Mouse (Mus musculus): ENCODE data around the gene Plcb1. TPM values are rescaled to one million over a fixed set of nuclear protein-coding genes. Genes with fewer than 3 reads are reported as not detected.

Gene Plcb1
- total RNA-seq, 2 experiments from 2014 or later = 152 to 156 TPM

DNA sequence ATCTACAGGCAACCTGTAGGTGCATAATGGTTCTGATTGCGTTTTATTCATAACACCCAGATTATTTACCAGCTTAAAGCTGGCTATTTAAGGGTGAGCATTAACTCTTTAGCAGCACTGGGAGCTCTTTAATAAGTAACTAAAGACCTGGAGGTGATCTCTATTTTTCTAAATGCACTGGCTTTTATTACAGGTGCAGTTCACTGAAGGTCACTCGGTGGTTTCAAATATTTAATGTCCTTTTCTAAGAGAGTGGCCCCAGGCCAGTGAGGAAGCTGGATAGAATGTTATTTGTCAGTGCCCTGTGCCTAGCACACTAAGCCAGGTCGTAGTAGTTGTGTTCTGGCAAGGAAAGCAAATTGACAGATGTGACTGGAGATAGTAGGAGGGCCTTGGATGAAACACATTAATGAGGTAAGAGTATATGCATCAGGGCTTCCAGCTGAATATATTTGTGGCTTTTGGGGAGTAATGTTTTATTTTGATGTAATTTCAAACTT, 59.4 kb downstream of the Plcb1 start:
- H3K4me3 ChIP-seq = no peak overlapping the region
- no peak for DNase-seq (ENCODE audit: low spot score in 2 of 2)
- TF ChIP-seq CTCF (conservative IDR thresholded peaks at IDR 0.05) = no peak
- peak overlapping the region; percentile 54 for H3K27ac ChIP-seq

DNA sequence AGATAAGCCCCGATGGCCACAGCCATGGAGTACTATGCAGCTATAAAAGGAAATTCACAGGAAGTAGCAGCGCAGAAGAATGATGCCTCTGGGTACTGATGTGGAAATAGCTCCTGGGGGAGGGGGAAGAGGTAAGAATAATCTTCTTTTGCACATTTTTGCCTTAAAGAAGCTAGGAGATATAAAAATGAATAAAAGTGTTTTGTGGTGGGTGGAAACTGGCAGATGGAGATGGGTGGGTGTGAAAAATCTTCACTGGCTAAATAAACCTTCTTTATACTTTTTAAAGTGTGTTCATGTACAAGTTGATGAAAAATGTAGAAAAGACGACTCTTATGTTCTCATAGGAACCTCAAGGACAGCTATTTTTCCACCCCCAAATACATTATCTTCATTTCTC, 60.7 kb downstream of the Plcb1 start:
- H3K4me3 ChIP-seq = no peak overlapping the region
- peak overlapping the region; percentile 54 for H3K27ac ChIP-seq
- peak; percentile 37 to 45 for DNase-seq (ENCODE audit: low spot score in 2 of 2)
- TF ChIP-seq CTCF (conservative IDR thresholded peaks at IDR 0.05) = no peak

DNA sequence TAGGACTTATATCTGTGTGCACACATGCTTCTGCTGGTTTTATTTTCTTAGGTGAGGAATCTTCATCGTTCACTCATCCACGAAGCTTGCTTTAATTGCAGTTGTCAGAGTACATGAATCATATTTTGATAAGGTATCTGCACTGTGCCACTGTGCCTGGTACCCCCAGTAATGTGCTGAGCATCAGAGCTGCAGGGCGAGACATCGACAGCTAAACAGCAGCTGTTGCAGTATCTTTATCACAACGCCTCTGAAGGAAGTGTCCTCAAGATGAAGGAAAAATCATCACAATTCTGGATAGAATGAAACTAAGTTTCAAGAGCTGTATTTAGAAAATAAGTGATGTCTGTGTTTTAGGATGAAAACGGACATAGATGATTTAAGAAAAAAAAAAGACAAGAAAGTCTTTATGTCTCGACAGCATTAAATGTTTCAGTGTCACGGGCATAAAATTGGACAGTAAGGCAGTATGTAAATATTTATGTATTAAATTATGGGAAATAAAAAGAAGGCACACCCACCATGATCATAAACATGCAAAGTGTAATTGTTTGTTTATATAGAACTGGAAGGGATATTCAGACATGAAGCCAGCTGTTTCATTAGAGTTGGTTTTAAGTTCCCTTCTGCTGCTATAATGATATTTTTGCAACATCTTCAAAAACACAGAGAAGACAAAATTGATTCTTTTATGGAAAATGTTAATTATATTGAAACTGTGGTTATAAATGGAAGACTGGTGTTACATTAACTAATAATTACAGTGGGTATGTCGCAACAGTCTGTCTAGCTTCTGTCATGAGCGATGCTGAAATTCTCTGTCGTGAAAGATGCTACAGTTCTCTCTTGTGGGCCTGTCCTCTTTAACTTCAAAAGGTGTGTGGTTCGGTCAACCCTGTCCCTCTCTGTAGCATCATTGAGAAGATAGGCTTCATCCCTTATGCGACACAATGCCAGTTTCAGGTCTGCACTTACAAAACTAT, 65.6 kb downstream of the Plcb1 start:
- peak overlapping the region; percentile 28 for H3K27ac ChIP-seq
- no peak overlapping the region for H3K4me3 ChIP-seq
- DNase-seq (ENCODE audit: low spot score in 2 of 2) = no peak
- TF ChIP-seq CTCF (conservative IDR thresholded peaks at IDR 0.05) = no peak

DNA sequence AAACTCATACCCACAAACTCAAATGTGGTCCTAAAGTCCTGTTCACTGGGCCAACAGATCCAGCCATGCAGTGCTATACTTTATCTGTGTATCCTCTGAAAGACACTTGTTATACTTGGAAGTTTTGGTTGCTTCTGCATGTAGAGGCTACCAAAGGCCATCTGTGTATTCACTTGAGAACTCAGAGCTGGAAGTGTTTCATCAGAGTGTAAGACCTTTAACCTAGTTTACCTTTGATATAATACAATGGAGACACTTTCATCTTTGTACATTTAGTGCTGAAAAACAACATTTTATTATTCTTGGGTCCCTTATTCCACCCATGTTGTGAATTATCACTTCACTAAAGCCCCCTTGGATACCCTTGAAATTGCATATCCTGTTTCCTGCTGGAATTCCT, 70.4 kb downstream of the Plcb1 start:
- peak overlapping the region; percentile 29 for H3K27ac ChIP-seq
- H3K4me3 ChIP-seq = no peak overlapping the region
- DNase-seq (ENCODE audit: low spot score in 2 of 2) = no peak
- TF ChIP-seq CTCF (conservative IDR thresholded peaks at IDR 0.05) = no peak

DNA sequence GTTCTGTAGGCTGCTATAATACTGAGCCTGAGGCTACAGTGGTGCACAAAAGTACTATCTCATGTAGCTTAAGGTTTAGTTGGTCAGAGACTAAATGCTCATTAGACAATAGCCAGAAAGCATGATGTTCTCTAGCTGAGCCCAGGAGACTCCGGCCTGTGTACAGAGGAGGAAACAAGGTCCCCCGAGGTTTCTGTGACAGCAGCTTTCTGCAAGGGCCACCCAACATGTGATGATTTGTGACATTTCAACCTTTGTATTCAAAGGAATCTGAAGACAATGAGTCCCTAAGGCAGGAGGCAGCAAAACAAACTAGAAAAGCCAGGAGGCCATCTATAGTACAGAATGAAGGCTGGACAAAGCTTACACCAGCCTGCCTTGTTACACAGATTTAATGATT, 70.8 kb downstream of the Plcb1 start:
- no peak for DNase-seq (ENCODE audit: low spot score in 2 of 2)
- H3K27ac ChIP-seq = peak overlapping the region; percentile 49

DNA sequence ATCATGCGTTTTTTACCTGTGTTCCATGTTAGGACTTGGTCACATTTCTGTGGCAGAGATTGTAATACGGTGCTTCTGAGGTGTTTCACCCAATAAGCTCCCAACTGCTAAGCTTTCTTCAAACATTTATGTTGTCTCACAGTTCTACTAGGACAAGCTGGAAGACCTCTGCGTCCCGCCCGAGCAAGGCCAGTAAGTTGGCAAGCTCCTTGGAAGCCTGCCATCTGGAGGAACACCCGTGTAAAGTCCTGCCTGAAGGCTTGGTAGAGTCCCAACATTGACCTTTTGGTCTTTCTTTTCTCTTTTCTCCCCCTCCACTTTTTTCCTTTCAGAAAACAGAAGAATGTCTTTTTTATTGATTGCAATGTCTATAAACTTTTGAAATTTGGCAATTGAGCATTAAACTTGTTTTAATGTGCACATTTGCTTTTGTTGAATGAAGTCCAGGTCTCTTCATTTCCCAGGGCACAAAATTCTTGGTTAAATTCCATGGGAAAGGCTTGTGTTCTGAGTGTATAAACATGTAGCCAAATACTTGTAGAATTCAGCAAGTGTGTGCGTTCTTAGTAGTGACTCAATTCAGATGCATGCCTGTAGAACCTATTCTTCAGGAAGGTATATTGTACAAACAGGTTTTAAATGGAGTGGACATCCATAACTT, 79.2 kb downstream of the Plcb1 start:
- no peak overlapping the region for H3K4me3 ChIP-seq
- peak; percentile 42 for TF ChIP-seq CTCF (conservative IDR thresholded peaks at IDR 0.05)
- peak overlapping the region; percentile 11; the same call in 1 of the 2 replicates for H3K27ac ChIP-seq
- DNase-seq (ENCODE audit: low spot score in 2 of 2) = peak; percentile 34

More for the DNA sequence above, 70.8 kb downstream of the Plcb1 start:
- no peak for TF ChIP-seq CTCF (conservative IDR thresholded peaks at IDR 0.05)
- no peak overlapping the region for H3K4me3 ChIP-seq

DNA sequence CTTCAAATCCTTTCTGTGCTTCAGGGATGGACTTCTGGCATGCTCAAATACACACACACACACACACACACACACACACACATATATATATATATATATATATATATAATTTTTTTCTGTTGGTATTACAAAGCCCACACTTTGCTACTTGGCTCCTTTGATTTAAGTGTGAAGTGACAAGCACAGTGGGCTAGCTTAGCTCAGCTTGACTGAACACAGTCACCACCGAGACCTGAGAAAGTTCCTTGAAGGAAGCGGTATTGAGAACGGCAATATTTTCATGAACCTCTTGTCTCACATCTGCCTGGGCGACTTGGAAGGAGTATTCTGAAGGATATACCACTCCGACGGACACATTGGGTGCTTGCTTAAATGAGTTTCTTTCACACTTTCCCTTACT, 81.5 kb downstream of the Plcb1 start:
- TF ChIP-seq CTCF (conservative IDR thresholded peaks at IDR 0.05) = no peak

DNA sequence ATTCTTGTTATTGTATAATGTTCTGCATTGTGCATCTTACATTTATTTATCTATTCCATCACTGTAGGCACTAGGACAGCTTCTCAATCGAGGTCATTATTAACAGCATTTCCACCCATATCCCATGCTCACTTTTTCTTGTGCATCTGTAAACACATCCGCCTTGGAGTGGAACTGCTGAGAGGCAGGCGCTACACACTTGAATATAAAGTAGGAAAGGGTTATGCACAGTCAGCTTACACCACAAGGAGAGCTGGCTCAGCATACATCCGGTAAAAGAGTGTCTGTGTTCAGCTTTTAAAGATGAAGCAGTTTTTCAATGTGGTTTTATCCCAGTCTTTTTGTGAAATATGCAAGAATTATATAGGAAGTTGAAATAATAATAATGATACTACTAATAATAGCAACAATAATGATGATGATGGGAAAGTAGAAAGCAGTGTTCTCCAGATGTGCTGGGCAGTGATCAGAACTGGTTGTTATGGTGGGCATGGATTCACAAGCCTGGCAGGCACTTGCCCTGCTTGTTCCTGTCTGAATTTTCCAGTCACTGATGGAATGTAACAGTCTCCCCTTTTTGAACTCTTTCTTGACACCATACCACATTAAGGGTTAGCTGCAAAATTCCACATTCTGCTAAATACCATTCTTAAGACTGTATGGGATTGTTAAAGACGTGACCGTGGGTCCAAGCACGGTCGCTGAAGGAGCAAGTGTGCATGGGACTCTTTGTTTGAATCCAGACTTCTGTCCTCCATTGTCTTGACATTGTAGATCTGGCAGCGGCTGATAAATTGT, 86.0 kb downstream of the Plcb1 start:
- no peak overlapping the region for H3K4me3 ChIP-seq
- no peak for TF ChIP-seq CTCF (conservative IDR thresholded peaks at IDR 0.05)
- DNase-seq (ENCODE audit: low spot score in 2 of 2) = no peak
- H3K27ac ChIP-seq = peak overlapping the region; percentile 37; the same call in 1 of the 2 replicates

More for the DNA sequence above, 81.5 kb downstream of the Plcb1 start:
- DNase-seq (ENCODE audit: low spot score in 2 of 2) = no peak
- Histone ChIP-seq H3K27ac (no peak overlapping the region), H3K4me3 (no peak overlapping the region)

DNA sequence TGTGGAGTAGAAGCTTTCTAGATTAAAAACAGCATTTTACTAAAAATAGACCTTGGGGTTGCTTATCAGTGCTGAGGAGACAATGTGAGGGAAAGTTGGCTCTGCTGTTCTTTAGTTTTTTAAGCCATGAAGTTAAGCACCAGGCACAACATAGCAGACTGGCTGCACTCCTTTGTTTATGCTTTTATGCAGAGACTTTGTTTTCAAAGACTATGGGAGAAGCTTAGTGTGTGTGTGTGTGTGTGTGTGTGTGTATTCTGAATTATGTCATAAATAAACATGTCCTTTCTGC, 86.6 kb downstream of the Plcb1 start:
- peak overlapping the region; percentile 37; the same call in 1 of the 2 replicates for H3K27ac ChIP-seq
- no peak for DNase-seq (ENCODE audit: low spot score in 2 of 2)
- H3K4me3 ChIP-seq = no peak overlapping the region
- no peak for TF ChIP-seq CTCF (conservative IDR thresholded peaks at IDR 0.05)

DNA sequence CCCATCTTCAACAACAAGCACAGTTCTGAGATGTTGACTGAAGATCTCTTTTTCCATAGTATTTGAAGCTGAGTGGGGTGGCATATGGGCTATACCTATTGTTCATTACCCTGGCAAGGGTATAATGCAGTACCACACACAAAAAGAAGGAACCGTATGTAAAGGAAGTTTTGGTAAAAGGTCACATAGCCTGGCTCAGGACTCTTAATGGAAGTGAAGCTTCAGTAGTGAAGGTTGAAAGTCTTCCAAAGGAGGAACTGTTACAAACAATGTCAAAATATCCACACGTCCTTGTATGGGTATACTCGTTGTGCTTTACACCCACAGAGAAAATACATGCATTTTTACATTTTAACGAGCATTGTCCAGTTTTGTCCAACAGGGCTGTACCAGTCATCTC, 91.3 kb downstream of the Plcb1 start:
- no peak for DNase-seq (ENCODE audit: low spot score in 2 of 2)
- Histone ChIP-seq H3K4me3 (no peak overlapping the region), H3K27ac (no peak overlapping the region)
- no peak for TF ChIP-seq CTCF (conservative IDR thresholded peaks at IDR 0.05)

DNA sequence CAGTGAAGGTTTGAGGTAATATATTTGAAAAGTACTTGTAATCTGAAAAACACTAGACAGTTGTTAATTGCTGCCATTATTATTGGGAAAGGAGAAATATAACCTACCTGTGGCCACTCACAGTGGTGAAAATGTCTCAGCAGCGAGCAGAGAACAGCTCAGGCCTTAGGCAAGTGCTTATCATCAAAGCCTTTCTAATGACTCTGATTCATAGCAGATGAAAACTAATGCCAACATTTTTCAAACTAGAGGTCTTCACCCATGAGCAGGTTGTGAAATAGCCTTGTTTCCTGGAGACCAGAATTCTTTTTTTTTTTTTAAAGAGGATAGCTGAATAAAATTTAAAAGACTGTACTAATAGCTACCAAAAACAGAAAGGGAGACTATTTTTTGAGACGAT, 105.3 kb downstream of the Plcb1 start:
- Histone ChIP-seq H3K4me3 (no peak overlapping the region), H3K27ac (no peak overlapping the region)
- TF ChIP-seq CTCF (conservative IDR thresholded peaks at IDR 0.05) = no peak
- no peak for DNase-seq (ENCODE audit: low spot score in 2 of 2)

DNA sequence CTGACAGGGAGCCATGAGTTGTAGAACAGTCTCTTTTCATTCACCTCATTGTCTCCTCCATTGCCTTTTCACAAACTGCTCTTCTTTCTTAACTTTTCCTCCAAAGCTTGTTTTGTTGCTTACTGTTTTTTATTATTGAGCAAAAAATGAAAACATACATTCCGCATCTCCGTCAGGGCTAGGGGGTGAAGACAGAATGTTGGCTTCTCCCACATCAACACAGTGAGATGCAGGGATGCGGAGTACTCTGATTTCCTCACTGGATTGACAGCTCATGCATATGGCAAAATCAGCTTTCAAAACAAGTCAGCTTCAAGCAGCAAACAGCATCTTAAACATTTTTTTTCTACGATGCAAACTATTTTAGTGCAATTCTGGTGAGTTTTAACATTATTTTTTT, 108.9 kb downstream of the Plcb1 start:
- Histone ChIP-seq H3K27ac (peak overlapping the region; percentile 2; the same call in 1 of the 2 replicates), H3K4me3 (no peak overlapping the region)
- no peak for DNase-seq (ENCODE audit: low spot score in 2 of 2)
- no peak for TF ChIP-seq CTCF (conservative IDR thresholded peaks at IDR 0.05)

DNA sequence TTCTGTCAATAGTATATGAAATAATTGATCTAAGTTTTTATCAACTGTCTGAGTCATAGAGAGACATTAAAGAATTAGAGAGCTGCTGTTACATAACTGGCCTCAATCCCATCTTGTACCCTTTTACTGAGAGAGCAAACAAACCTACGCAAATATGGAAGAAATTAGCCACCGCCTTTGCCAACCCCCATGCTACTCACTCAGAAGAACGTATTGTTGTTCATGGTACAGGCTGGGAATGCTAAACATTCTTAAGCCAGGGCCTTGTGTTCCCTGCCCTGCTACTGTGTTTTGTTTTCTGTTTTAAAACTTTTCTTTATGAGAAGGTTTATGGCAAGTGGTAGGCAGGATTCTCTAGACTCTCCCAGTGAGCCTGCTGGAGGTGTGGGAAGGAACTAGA, 110.3 kb downstream of the Plcb1 start:
- no peak for TF ChIP-seq CTCF (conservative IDR thresholded peaks at IDR 0.05)
- Histone ChIP-seq H3K27ac (peak overlapping the region; percentile 61), H3K4me3 (no peak overlapping the region)
- peak in 1 of 2 experiments; percentile 57 for DNase-seq (ENCODE audit: low spot score in 2 of 2)

Measured in layer of hippocampus, adult 2 months (tissue).